Mouse (Mus musculus): ENCODE results near the gene Gm7970. TPM values are rescaled to one million over a fixed set of nuclear protein-coding genes. Genes with fewer than 3 reads are reported as not detected.
A peak's percentile ranks its signal among the peaks of the same experiment; 100 is the strongest.
"Not testable (repeated sequence)": the region's sequence is repeated elsewhere in the genome, so short reads cannot be mapped to it uniquely, and the experiment has no call there.

Gm7970 gene
- polyA plus RNA-seq (2015; fragmentation: Nextera tagmentation; extraction: Ambion mirVana): not detected in 2 replicates

- WGBS (ENCODE audit: insufficient replicate concordance): no CpG with 5 or more reads among the region's 2 CpGs
These were observed at the start of gene Gm7970 for GRCm38 (mm10) chr14:41555483-41555882. Gm7970 (minus strand) TSS chr14:41555583.

GRCm38 (mm10) chr14:41600935-41601334 lies 45.6 kb upstream of the Gm7970 start:
- not testable (repeated sequence) for H3K9me3 ChIP-seq (ENCODE audit: low read length); ATAC-seq; H3K27me3 ChIP-seq (ENCODE audit: insufficient read depth, low read length); H3K4me1 ChIP-seq (ENCODE audit: insufficient read depth); H3K27ac ChIP-seq (ENCODE audit: low read depth); H3K9ac ChIP-seq (replicated peaks); H3K4me2 ChIP-seq (ENCODE audit: low read depth, low read length); H3K36me3 ChIP-seq (replicated peaks; ENCODE audit: insufficient read depth, low read length); H3K4me3 ChIP-seq (ENCODE audit: low read depth, low read length)
- peak; percentile 6 for DNase-seq
- 78% methylated on average over 15 of the region's 15 CpGs for WGBS (ENCODE audit: insufficient replicate concordance)

More at GRCm38 (mm10) chr14:41555483-41555882, at the start of gene Gm7970:
- H3K4me2 ChIP-seq (ENCODE audit: low read depth, low read length); H3K4me1 ChIP-seq (ENCODE audit: insufficient read depth); H3K4me3 ChIP-seq (ENCODE audit: low read depth, low read length); H3K36me3 ChIP-seq (replicated peaks; ENCODE audit: insufficient read depth, low read length); ATAC-seq; H3K27me3 ChIP-seq (ENCODE audit: insufficient read depth, low read length); DNase-seq; H3K27ac ChIP-seq (ENCODE audit: low read depth); H3K9me3 ChIP-seq (ENCODE audit: low read length); H3K9ac ChIP-seq (replicated peaks): not testable (repeated sequence)

- ATAC-seq; H3K9ac ChIP-seq (replicated peaks); H3K4me1 ChIP-seq (ENCODE audit: insufficient read depth); H3K27ac ChIP-seq (ENCODE audit: low read depth); H3K36me3 ChIP-seq (replicated peaks; ENCODE audit: insufficient read depth, low read length); H3K9me3 ChIP-seq (ENCODE audit: low read length); DNase-seq; H3K27me3 ChIP-seq (ENCODE audit: insufficient read depth, low read length); H3K4me2 ChIP-seq (ENCODE audit: low read depth, low read length); H3K4me3 ChIP-seq (ENCODE audit: low read depth, low read length): not testable (repeated sequence)
- WGBS (ENCODE audit: insufficient replicate concordance): 73% methylated on average over 1 of the region's 1 CpGs
These were observed 31.0 kb upstream of the Gm7970 start for GRCm38 (mm10) chr14:41586346-41586745.

GRCm38 (mm10) chr14:41572911-41573310 lies 17.5 kb upstream of the Gm7970 start, which contains the start of gene 1700049E17Rik2:
1700049E17Rik2 (plus strand) TSS chr14:41573211.
- not testable (repeated sequence) for H3K27me3 ChIP-seq (ENCODE audit: insufficient read depth, low read length); H3K4me3 ChIP-seq (ENCODE audit: low read depth, low read length); H3K27ac ChIP-seq (ENCODE audit: low read depth); H3K9me3 ChIP-seq (ENCODE audit: low read length); ATAC-seq; DNase-seq; H3K36me3 ChIP-seq (replicated peaks; ENCODE audit: insufficient read depth, low read length); H3K4me1 ChIP-seq (ENCODE audit: insufficient read depth); H3K4me2 ChIP-seq (ENCODE audit: low read depth, low read length); H3K9ac ChIP-seq (replicated peaks)
- no CpG with 5 or more reads among the region's 1 CpGs for WGBS (ENCODE audit: insufficient replicate concordance)

GRCm38 (mm10) chr14:41524695-41525094 lies 30.7 kb downstream of the Gm7970 start:
- H3K36me3 ChIP-seq (replicated peaks; ENCODE audit: insufficient read depth, low read length); ATAC-seq; H3K4me1 ChIP-seq (ENCODE audit: insufficient read depth); H3K9me3 ChIP-seq (ENCODE audit: low read length); H3K27me3 ChIP-seq (ENCODE audit: insufficient read depth, low read length); H3K4me2 ChIP-seq (ENCODE audit: low read depth, low read length); H3K27ac ChIP-seq (ENCODE audit: low read depth); H3K9ac ChIP-seq (replicated peaks); H3K4me3 ChIP-seq (ENCODE audit: low read depth, low read length): not testable (repeated sequence)
- DNase-seq: peak; percentile 7
- 66% methylated on average over 1 of the region's 1 CpGs for WGBS (ENCODE audit: insufficient replicate concordance)

- H3K27me3 ChIP-seq (ENCODE audit: insufficient read depth, low read length); ATAC-seq; H3K36me3 ChIP-seq (replicated peaks; ENCODE audit: insufficient read depth, low read length); H3K9me3 ChIP-seq (ENCODE audit: low read length); H3K4me1 ChIP-seq (ENCODE audit: insufficient read depth); H3K9ac ChIP-seq (replicated peaks); H3K4me2 ChIP-seq (ENCODE audit: low read depth, low read length); H3K27ac ChIP-seq (ENCODE audit: low read depth); DNase-seq; H3K4me3 ChIP-seq (ENCODE audit: low read depth, low read length): not testable (repeated sequence)
- 59% methylated on average over 5 of the region's 5 CpGs for WGBS (ENCODE audit: insufficient replicate concordance)
These were observed 34.7 kb downstream of the Gm7970 start for GRCm38 (mm10) chr14:41520683-41521082.

Other genes starting within 250 kb of the Gm7970 start
- gene Gm5798, start 207.0 kb downstream of the Gm7970 start, polyA plus RNA-seq (2015; fragmentation: Nextera tagmentation; extraction: Ambion mirVana): not detected in 2 replicates
- not detected in 2 replicates for gene Gm7945, start 169.2 kb downstream of the Gm7970 start, polyA plus RNA-seq (2015; fragmentation: Nextera tagmentation; extraction: Ambion mirVana)
- gene Gm6482, start 147.3 kb downstream of the Gm7970 start, polyA plus RNA-seq (2015; fragmentation: Nextera tagmentation; extraction: Ambion mirVana): not detected in 2 replicates
- gene Gm7954, start 102.1 kb downstream of the Gm7970 start, polyA plus RNA-seq (2015; fragmentation: Nextera tagmentation; extraction: Ambion mirVana): not detected in 2 replicates
- not detected in 2 replicates for gene Gm3486, start 66.1 kb downstream of the Gm7970 start, polyA plus RNA-seq (2015; fragmentation: Nextera tagmentation; extraction: Ambion mirVana)
- not detected in 2 replicates for gene 1700049E17Rik2, start 17.6 kb upstream of the Gm7970 start, polyA plus RNA-seq (2015; fragmentation: Nextera tagmentation; extraction: Ambion mirVana)
- not detected in 2 replicates for gene Gm3072, start 69.0 kb upstream of the Gm7970 start, polyA plus RNA-seq (2015; fragmentation: Nextera tagmentation; extraction: Ambion mirVana)
- gene Gm3676, start 90.9 kb upstream of the Gm7970 start, polyA plus RNA-seq (2015; fragmentation: Nextera tagmentation; extraction: Ambion mirVana): not detected in 2 replicates
- not detected in 2 replicates for gene Gm8068, start 146.3 kb upstream of the Gm7970 start, polyA plus RNA-seq (2015; fragmentation: Nextera tagmentation; extraction: Ambion mirVana)
- not detected in 2 replicates for gene Gm7929, start 195.0 kb upstream of the Gm7970 start, polyA plus RNA-seq (2015; fragmentation: Nextera tagmentation; extraction: Ambion mirVana)
- not detected in 2 replicates for gene Gm47189, start 216.9 kb upstream of the Gm7970 start, polyA plus RNA-seq (2015; fragmentation: Nextera tagmentation; extraction: Ambion mirVana)